Mouse (Mus musculus) spleen, adult 2 months (tissue): ENCODE data around the gene Prpf4. TPM values are rescaled to one million over a fixed set of nuclear protein-coding genes. Genes with fewer than 3 reads are reported as not detected.

Experiments used
- DNase-seq, 2 experiments: peaks; one replicate each; pipeline versions ENCODE4 v3.0.0 to v3.0.0-alpha.2; 2012 to 2021; ENCODE audit warnings: low spot score in 2 of 2, low read depth in 1 of 2
- H3K27ac ChIP-seq: fragments of 200-500 bp; 2 replicates; pipeline ENCODE4 v1.5.1; 2012; ENCODE audit warnings: low read length, inconsistent platforms; ENCODE audit not compliant: insufficient read depth
- H3K27me3 ChIP-seq: fragments of 200-500 bp; 2 replicates; pipeline ENCODE4 v1.6.1; 2012; ENCODE audit warnings: mild to moderate bottlenecking, moderate library complexity, low read length, inconsistent platforms; ENCODE audit not compliant: control insufficient read depth, insufficient read depth
- H3K36me3 ChIP-seq: fragments of 200-500 bp; 2 replicates; pipeline ENCODE4 v1.6.1; 2012; ENCODE audit warnings: mild to moderate bottlenecking, low read length, inconsistent platforms; ENCODE audit not compliant: control insufficient read depth, insufficient read depth
- H3K4me1 ChIP-seq: fragments of 200-500 bp; 2 replicates; pipeline ENCODE4 v1.6.1; 2011; ENCODE audit warnings: inconsistent platforms; ENCODE audit not compliant: control insufficient read depth, insufficient read depth, insufficient read length
- H3K4me3 ChIP-seq: fragments of 200-500 bp; 2 replicates; pipeline ENCODE4 v1.5.1; 2011; ENCODE audit warnings: mild to moderate bottlenecking, inconsistent platforms; ENCODE audit not compliant: insufficient read depth, insufficient read length; ENCODE audit errors: extremely low read depth
- CTCF ChIP-seq: fragments of 200-500 bp; IDR thresholded peaks from 2 replicates; pipeline ENCODE4 v1.5.1; 2011; ENCODE audit warnings: mild to moderate bottlenecking, inconsistent platforms; ENCODE audit not compliant: insufficient read depth, insufficient read length, insufficient replicate concordance; ENCODE audit errors: extremely low read depth
- POLR2A ChIP-seq: fragments of 200-500 bp; IDR thresholded peaks from 2 replicates; pipeline ENCODE4 v1.6.1; 2011; ENCODE audit warnings: low read depth, low read length, inconsistent platforms
- WGBS: fragments of 180-500 bp; shearing (Covaris S2); methylation state at CpG from one replicate; pipeline ENCODE4 v1.1.7; 2018; 5-methylcytosine and 5-hydroxymethylcytosine counted together
- polyA plus RNA-seq: library from polyadenylated mRNA; depleted of rRNA; stranded (reverse); fragments of >200 nt; gene quantifications from 2 replicates; pipeline ENCODE4 v1.2.3, GENCODE M21; 2012

Prpf4 gene
- polyA plus RNA-seq, 1 experiment = 9.4 TPM

- Histone ChIP-seq H3K27me3 (no peaks in the 10 kb centered on the region), H3K27ac (no peak overlapping the region), H3K36me3 (no peaks in the 10 kb centered on the region), H3K4me1 (no peaks in the 10 kb centered on the region), H3K4me3 (no peak overlapping the region)
- DNase-seq = no peak
- WGBS = 85% methylated on average over 7 of the region's 7 CpGs
- TF ChIP-seq CTCF (no peak), POLR2A (no peak)
Observed at GRCm38 (mm10) chr4:62373668-62374067, 34.9 kb upstream of the Prpf4 start.

GRCm38 (mm10) chr4:62374342-62374741 is 34.3 kb upstream of the Prpf4 start:
- H3K27ac ChIP-seq = no peak overlapping the region

GRCm38 (mm10) chr4:62376123-62376522 is 32.5 kb upstream of the Prpf4 start:
- TF ChIP-seq CTCF (no peak), POLR2A (no peak)
- no peaks in the 10 kb centered on the region for H3K27me3 ChIP-seq
- H3K27ac ChIP-seq = no peak overlapping the region
- H3K36me3 ChIP-seq = no peaks in the 10 kb centered on the region
- H3K4me3 ChIP-seq = no peak overlapping the region
- H3K4me1 ChIP-seq = no peaks in the 10 kb centered on the region
- WGBS = 91% methylated on average over 2 of the region's 2 CpGs
- no peak for DNase-seq

More at GRCm38 (mm10) chr4:62374342-62374741, 34.3 kb upstream of the Prpf4 start:
- DNase-seq = no peak
- Histone ChIP-seq H3K4me1 (no peaks in the 10 kb centered on the region), H3K36me3 (no peaks in the 10 kb centered on the region), H3K27me3 (no peaks in the 10 kb centered on the region), H3K4me3 (no peak overlapping the region)
- TF ChIP-seq POLR2A (no peak), CTCF (no peak)
- WGBS = 89% methylated on average over 4 of the region's 4 CpGs

- no peak overlapping the region for H3K4me3 ChIP-seq
- DNase-seq = no peak
- H3K36me3 ChIP-seq = no peaks in the 10 kb centered on the region
- no peaks in the 10 kb centered on the region for H3K27me3 ChIP-seq
- TF ChIP-seq CTCF (no peak), POLR2A (no peak)
- WGBS = 85% methylated on average over 9 of the region's 9 CpGs
- H3K27ac ChIP-seq = no peak overlapping the region
- H3K4me1 ChIP-seq = no peaks in the 10 kb centered on the region
Observed at GRCm38 (mm10) chr4:62379724-62380381, 28.7 kb upstream of the Prpf4 start.

GRCm38 (mm10) chr4:62383207-62383606 is 25.4 kb upstream of the Prpf4 start:
- no peak for DNase-seq
- 87% methylated on average over 6 of the region's 6 CpGs for WGBS
- H3K4me3 ChIP-seq = no peak overlapping the region
- H3K27me3 ChIP-seq = no peaks in the 10 kb centered on the region
- peaks cover 3% of the 10 kb centered on the region; the same call in 1 of the 2 replicates for H3K36me3 ChIP-seq
- no peak for TF ChIP-seq POLR2A
- TF ChIP-seq CTCF = no peak
- no peak overlapping the region for H3K27ac ChIP-seq
- H3K4me1 ChIP-seq = no peaks in the 10 kb centered on the region

- no peaks in the 10 kb centered on the region for H3K4me1 ChIP-seq
- WGBS = 93% methylated on average over 7 of the region's 7 CpGs
- no peak overlapping the region for H3K4me3 ChIP-seq
- peaks cover 4% of the 10 kb centered on the region; the same call in 1 of the 2 replicates for H3K36me3 ChIP-seq
- no peak overlapping the region for H3K27ac ChIP-seq
- DNase-seq = no peak
- TF ChIP-seq POLR2A = no peak
- no peak for TF ChIP-seq CTCF
- no peaks in the 10 kb centered on the region for H3K27me3 ChIP-seq
Observed at GRCm38 (mm10) chr4:62383752-62384151, 24.8 kb upstream of the Prpf4 start.

GRCm38 (mm10) chr4:62384159-62384558 is 24.4 kb upstream of the Prpf4 start:
- no peak overlapping the region for H3K27ac ChIP-seq
- TF ChIP-seq CTCF (no peak), POLR2A (no peak)
- H3K4me3 ChIP-seq = no peak overlapping the region
- no peaks in the 10 kb centered on the region for H3K27me3 ChIP-seq
- 91% methylated on average over 1 of the region's 1 CpGs for WGBS
- no peaks in the 10 kb centered on the region for H3K4me1 ChIP-seq
- H3K36me3 ChIP-seq = peaks cover 4% of the 10 kb centered on the region; the same call in 1 of the 2 replicates
- DNase-seq = no peak
